Mouse (Mus musculus) left cerebral cortex, adult 2 months (tissue): ENCODE measurements around the gene Olfr1242. TPM values are rescaled to one million over a fixed set of nuclear protein-coding genes. Genes with fewer than 3 reads are reported as not detected.

Experiments used
- DNase-seq, 2 experiments: peaks; one replicate each; pipeline ENCODE4 v3.0.0; 2021 to 2022; ENCODE audit warnings: low spot score in 2 of 2, mixed read lengths in 1 of 2; ENCODE audit errors: extremely low spot score in 1 of 2
- H3K27ac ChIP-seq: fragments of 200-600 bp; 2 replicates; pipeline ENCODE4 v1.8.1; 2022
- H3K4me3 ChIP-seq: fragments of 200-600 bp; 2 replicates; pipeline ENCODE4 v1.8.1; 2022
- CTCF ChIP-seq: fragments of 200-600 bp; IDR thresholded peaks from 2 replicates; pipeline ENCODE4 v1.8.1; 2022; ENCODE audit warnings: antibody characterized with exemption, mild to moderate bottlenecking, moderate library complexity
- intact Hi-C: fragments of 180-260 bp; cut with DNase I; formaldehyde crosslinking; loops from one replicate; pipeline ENCODE4 v1.15.1; 2025
- long read RNA-seq, 2 experiments: library from polyadenylated mRNA; stranded (forward); transcript quantifications; one replicate each; pipeline ENCODE4 v2.0.0; 2021; ENCODE audit warnings: borderline mapping rate in 2 of 2
- total RNA-seq, 2 experiments: library from RNA; stranded (reverse); gene quantifications; 2 replicates each; pipeline ENCODE4 v1.2.3; 2021

The Olfr1242 gene
- total RNA-seq = not detected
- long read RNA-seq, experiment 1 = 0 reads
- long read RNA-seq, experiment 2 = 0 reads

GRCm38 (mm10) chr2:89498235-89498634 lies at the start of gene Olfr1242:
Gene Olfr1242 (minus strand): TSS chr2:89498335.
- Histone ChIP-seq H3K4me3 (no peak within 1 kb of the TSS), H3K27ac (no peak within 1 kb of the TSS)
- TF ChIP-seq CTCF = no peak
- intact Hi-C loops = no loop called here
- DNase-seq = no peak

- intact Hi-C loops = loop anchor here (2.0 kb wide), 1 partner anchor 1192 kb away; no protein-coding TSS in a partner anchor
- peak; percentile 72 for TF ChIP-seq CTCF
- no peak for DNase-seq
- Histone ChIP-seq H3K27ac (no peak overlapping the region), H3K4me3 (no peak overlapping the region)
Measured at GRCm38 (mm10) chr2:89544516-89544915, 46.4 kb upstream of the Olfr1242 start.

- H3K27ac ChIP-seq = no peak overlapping the region
- intact Hi-C loops = no loop called here
- H3K4me3 ChIP-seq = no peak overlapping the region
- peak in 1 of 2 experiments; percentile 17 for DNase-seq
- TF ChIP-seq CTCF = no peak
Measured at GRCm38 (mm10) chr2:89539923-89540322, 41.8 kb upstream of the Olfr1242 start.

GRCm38 (mm10) chr2:89531387-89531786 lies 33.3 kb upstream of the Olfr1242 start, which contains the start of gene Olfr1243:
Gene Olfr1243 (minus strand): TSS chr2:89531487.
- Histone ChIP-seq H3K27ac (no peak within 1 kb of the TSS), H3K4me3 (no peak within 1 kb of the TSS)
- DNase-seq = no peak
- intact Hi-C loops = no loop called here
- TF ChIP-seq CTCF = no peak

- intact Hi-C loops = no loop called here
- DNase-seq = no peak
- Histone ChIP-seq H3K27ac (no peak within 1 kb of the TSS), H3K4me3 (no peak within 1 kb of the TSS)
- TF ChIP-seq CTCF = no peak
Measured at GRCm38 (mm10) chr2:89487026-89487425, 11.1 kb downstream of the Olfr1242 start, which contains the start of gene Olfr1241. Gene Olfr1241 (minus strand): TSS chr2:89487126.

- no peak for DNase-seq
- Histone ChIP-seq H3K4me3 (no peak within 1 kb of the TSS), H3K27ac (no peak within 1 kb of the TSS)
- intact Hi-C loops = no loop called here
- TF ChIP-seq CTCF = no peak
Measured at GRCm38 (mm10) chr2:89442900-89443299, 55.2 kb downstream of the Olfr1242 start, which contains the start of gene Olfr1240. Gene Olfr1240 (minus strand): TSS chr2:89443000.

Other genes starting within 250 kb of the Olfr1242 start
- gene Olfr1228, start 244.3 kb downstream of the Olfr1242 start, total RNA-seq = not detected
- not detected for gene Olfr1229, start 210.3 kb downstream of the Olfr1242 start, total RNA-seq
- gene Olfr1230, start 201.1 kb downstream of the Olfr1242 start, total RNA-seq = not detected
- not detected for gene Olfr1231, start 191.3 kb downstream of the Olfr1242 start, total RNA-seq
- gene Olfr1232, start 168.7 kb downstream of the Olfr1242 start, total RNA-seq = not detected
- not detected for gene Olfr1233, start 155.9 kb downstream of the Olfr1242 start, total RNA-seq
- not detected for gene Olfr1234, start 133.5 kb downstream of the Olfr1242 start, total RNA-seq
- not detected for gene Olfr1238, start 88.7 kb downstream of the Olfr1242 start, total RNA-seq
- not detected for gene Olfr1239, start 77.9 kb downstream of the Olfr1242 start, total RNA-seq
- gene Olfr1240, start 55.3 kb downstream of the Olfr1242 start, total RNA-seq = not detected
- gene Olfr1241, start 11.2 kb downstream of the Olfr1242 start, total RNA-seq = not detected
- not detected for gene Olfr1243, start 33.2 kb upstream of the Olfr1242 start, total RNA-seq
- gene Olfr1245, start 80.1 kb upstream of the Olfr1242 start, total RNA-seq = not detected
- not detected for gene Olfr1246, start 94.8 kb upstream of the Olfr1242 start, total RNA-seq
- under 1 TPM; 0.05 to 0.12 TPM for gene Olfr1247, start 115.8 kb upstream of the Olfr1242 start, total RNA-seq
- not detected for gene Olfr1248, start 119.9 kb upstream of the Olfr1242 start, total RNA-seq
- not detected for gene Olfr1249, start 136.6 kb upstream of the Olfr1242 start, total RNA-seq
- gene Olfr1250, start 163.1 kb upstream of the Olfr1242 start, total RNA-seq = not detected
- not detected for gene Olfr1251, start 173.6 kb upstream of the Olfr1242 start, total RNA-seq
- not detected for gene Olfr1252, start 226.7 kb upstream of the Olfr1242 start, total RNA-seq